Mouse (Mus musculus): ENCODE measurements around the gene Rbfox2.

DNA sequence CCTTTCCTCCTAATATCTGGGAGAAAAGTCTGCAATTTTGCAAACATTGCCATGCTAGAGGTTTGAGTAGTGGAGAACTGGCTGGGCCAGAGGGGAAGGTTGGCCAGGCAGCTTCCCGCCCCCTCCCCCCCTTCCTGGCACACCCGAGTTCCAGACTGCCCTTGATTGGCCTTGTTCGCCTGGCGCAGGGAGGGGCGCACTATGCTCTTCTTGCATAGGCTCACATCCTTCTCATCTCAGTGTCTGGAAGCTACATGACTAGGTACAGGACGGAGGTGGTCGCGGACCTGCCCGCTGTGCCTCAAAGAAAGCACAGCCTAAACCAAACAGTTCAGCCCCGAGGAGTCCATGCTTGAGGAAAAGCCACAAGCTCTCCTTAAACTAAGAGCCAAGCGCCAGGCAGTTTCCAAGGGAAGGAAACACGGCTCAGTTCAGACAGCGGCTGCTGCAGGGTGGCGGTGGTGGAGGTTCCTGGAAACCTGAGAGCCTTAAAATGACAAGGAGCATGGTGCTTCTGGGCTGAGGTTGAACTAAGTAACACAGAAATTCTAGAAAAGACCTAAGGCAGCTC lies 226.0 kb downstream of the Rbfox2 start:
- no peak for TF ChIP-seq CTCF (IDR thresholded peaks at IDR 0.05; ENCODE audit: extremely low read depth, insufficient read length, insufficient replicate concordance, low read depth, low read length)
- no peak for TF ChIP-seq POLR2A (IDR thresholded peaks at IDR 0.05; ENCODE audit: low read depth, low read length)

All from small intestine, adult 2 months (tissue).